Mouse (Mus musculus): ENCODE measurements around the gene Snrpb2.

Snrpb2 gene

GRCm38 (mm10) chr2:143062812-143063792 is at the start of gene Snrpb2:
Gene Snrpb2, plus strand, starts transcription at chr2:143063039.
- CTCF ChIA-PET = interaction anchor here in 1 of 4 experiments (0.6 kb wide), 1 partner anchor 87 kb away, joined by 3 read pairs; no protein-coding TSS in a partner anchor
- POLR2A ChIA-PET = interaction anchor here (0.7 to 1.8 kb wide), 16 partner anchors 10 to 464 kb away, joined by 3 to 6 read pairs (median 3); partner anchors contain the start of gene Otor (in 1 of the 4)

GRCm38 (mm10) chr2:143013057-143013456 is 49.8 kb upstream of the Snrpb2 start:
- CTCF ChIA-PET = interaction anchor here in 2 of 4 experiments (0.6 to 2.4 kb wide), 2 partner anchors 46 to 1222 kb away, joined by 4 to 8 read pairs; no protein-coding TSS in a partner anchor
- POLR2A ChIA-PET = no interaction called here

- POLR2A ChIA-PET = no interaction called here
Observed at GRCm38 (mm10) chr2:143018084-143018483, 44.8 kb upstream of the Snrpb2 start.

GRCm38 (mm10) chr2:143018591-143019130 is 44.2 kb upstream of the Snrpb2 start:
- ChIA-PET CTCF (no interaction called here), POLR2A (no interaction called here)

More at GRCm38 (mm10) chr2:143018084-143018483, 44.8 kb upstream of the Snrpb2 start:
- CTCF ChIA-PET = no interaction called here

GRCm38 (mm10) chr2:143019727-143020126 is 43.1 kb upstream of the Snrpb2 start:
- CTCF ChIA-PET = no interaction called here
- POLR2A ChIA-PET = no interaction called here

GRCm38 (mm10) chr2:143023331-143023730 is 39.5 kb upstream of the Snrpb2 start:
- CTCF ChIA-PET = no interaction called here

GRCm38 (mm10) chr2:143024226-143024625 is 38.6 kb upstream of the Snrpb2 start:
- CTCF ChIA-PET = no interaction called here

More at GRCm38 (mm10) chr2:143023331-143023730, 39.5 kb upstream of the Snrpb2 start:
- POLR2A ChIA-PET = interaction anchor here in 1 of 4 experiments (0.6 kb wide), 1 partner anchor 55 kb away, joined by 6 read pairs; no protein-coding TSS in a partner anchor

GRCm38 (mm10) chr2:143031283-143031682 is 31.6 kb upstream of the Snrpb2 start:
- POLR2A ChIA-PET = no interaction called here
- CTCF ChIA-PET = no interaction called here

More at GRCm38 (mm10) chr2:143024226-143024625, 38.6 kb upstream of the Snrpb2 start:
- POLR2A ChIA-PET = no interaction called here

- ChIA-PET CTCF (no interaction called here), POLR2A (no interaction called here)
Observed at GRCm38 (mm10) chr2:143032378-143033255, 30.2 kb upstream of the Snrpb2 start.

GRCm38 (mm10) chr2:143034350-143035085 is 28.3 kb upstream of the Snrpb2 start:
- ChIA-PET POLR2A (interaction anchor here in 2 of 4 experiments (0.6 to 1.0 kb wide), 2 partner anchors 28 to 942 kb away, joined by 3 to 4 read pairs; partner anchors contain the start of gene Snrpb2 (in 1 of the 2)), CTCF (interaction anchor here in 1 of 4 experiments (0.9 kb wide), 1 partner anchor 67 kb away, joined by 4 read pairs; no protein-coding TSS in a partner anchor)

GRCm38 (mm10) chr2:143035086-143035593 is 27.7 kb upstream of the Snrpb2 start:
- ChIA-PET POLR2A (interaction anchor here in 2 of 4 experiments (0.6 to 1.0 kb wide), 2 partner anchors 28 to 941 kb away, joined by 3 to 4 read pairs; partner anchors contain the start of gene Snrpb2 (in 1 of the 2)), CTCF (no interaction called here)

GRCm38 (mm10) chr2:143041596-143041995 is 21.2 kb upstream of the Snrpb2 start:
- ChIA-PET POLR2A (no interaction called here), CTCF (no interaction called here)

GRCm38 (mm10) chr2:143055251-143055650 is 7.6 kb upstream of the Snrpb2 start:
- CTCF ChIA-PET = no interaction called here

GRCm38 (mm10) chr2:143056736-143057135 is 6.1 kb upstream of the Snrpb2 start:
- ChIA-PET POLR2A (interaction anchor here in 2 of 4 experiments (0.5 to 1.5 kb wide), 2 partner anchors 8 to 195 kb away, joined by 3 to 8 read pairs; no protein-coding TSS in a partner anchor), CTCF (interaction anchor here in 1 of 4 experiments (0.9 kb wide), 1 partner anchor 452 kb away, joined by 3 read pairs; no protein-coding TSS in a partner anchor)

More at GRCm38 (mm10) chr2:143055251-143055650, 7.6 kb upstream of the Snrpb2 start:
- POLR2A ChIA-PET = no interaction called here

- POLR2A ChIA-PET = interaction anchor here (0.7 to 1.8 kb wide), 10 partner anchors 9 to 31 kb away, joined by 3 to 6 read pairs (median 3); partner anchors contain the start of gene Otor (in 1 of the 4)
- CTCF ChIA-PET = interaction anchor here in 1 of 4 experiments (0.6 kb wide), 1 partner anchor 86 kb away, joined by 3 read pairs; no protein-coding TSS in a partner anchor
Observed at GRCm38 (mm10) chr2:143062432-143062811, 417 bp upstream of the Snrpb2 start.

GRCm38 (mm10) chr2:143065914-143066313 is 3.1 kb downstream of the Snrpb2 start:
- ChIA-PET CTCF (no interaction called here), POLR2A (no interaction called here)

- CTCF ChIA-PET = no interaction called here
- POLR2A ChIA-PET = interaction anchor here in 2 of 4 experiments (1.0 to 1.2 kb wide), 2 partner anchors 9 to 16 kb away, joined by 3 to 5 read pairs; partner anchors contain the start of gene Snrpb2 (in 1 of the 2)
Observed at GRCm38 (mm10) chr2:143078198-143078851, 15.5 kb downstream of the Snrpb2 start, which contains the start of gene Otor. Gene Otor, plus strand, starts transcription at chr2:143078473.
